Mouse (Mus musculus) ES-CJ7 (cell line): Measurements from ENCODE around the gene Hrh1.

Experiments used
- DNase-seq: peaks from one replicate; pipeline ENCODE4 v3.0.0; 2011; ENCODE audit warnings: low read depth, low spot score

Gene Hrh1

DNA sequence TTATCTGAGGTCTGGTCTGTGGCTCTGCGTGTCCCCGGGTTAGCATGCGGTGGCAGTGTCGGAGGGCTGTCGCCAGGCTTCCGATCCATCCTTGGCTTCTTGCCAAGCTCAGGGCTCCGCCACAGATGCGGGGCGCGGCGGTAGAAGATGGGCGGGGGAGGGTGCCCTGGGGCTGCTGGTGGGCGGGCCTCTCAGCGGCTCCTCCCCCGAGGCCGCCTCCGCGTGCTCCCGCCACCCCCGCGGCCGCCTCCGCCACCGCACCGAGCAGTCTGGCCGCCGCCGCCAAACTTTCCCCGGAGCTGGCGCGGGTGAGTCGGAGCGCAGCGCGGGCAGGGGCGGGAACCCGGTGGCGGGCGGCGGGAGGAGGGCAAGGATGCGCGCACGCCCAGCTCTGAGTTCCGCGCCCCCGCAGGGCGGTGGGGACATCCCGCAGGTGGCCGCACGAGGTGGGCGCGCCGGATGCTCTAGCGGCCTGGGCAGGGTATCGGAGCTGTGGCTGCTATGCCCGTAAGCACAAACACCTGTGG lies at the start of gene Hrh1:
TSS of gene Hrh1 (plus strand) at position 246 of the 527 bp plus-strand sequence.
- peak; percentile 70 for DNase-seq

DNA sequence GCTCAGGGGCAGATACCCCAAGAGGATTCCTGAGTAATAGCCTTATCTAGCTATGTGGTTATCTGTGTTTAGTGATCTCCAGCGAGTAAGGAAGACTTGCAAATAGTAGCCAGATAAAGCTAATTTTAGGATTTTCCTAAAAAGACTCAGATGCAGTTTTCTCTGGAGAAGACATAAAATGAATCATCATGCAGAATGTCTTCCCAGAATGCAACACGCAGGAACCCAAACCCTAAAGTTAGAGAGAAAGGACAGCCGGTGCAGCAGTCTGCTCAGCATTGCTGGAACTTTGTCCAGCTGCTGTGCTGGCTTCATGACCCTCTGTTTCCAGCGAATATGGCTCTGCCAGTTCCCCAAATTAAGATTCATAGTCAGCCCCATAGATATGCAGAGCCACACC lies 43.1 kb upstream of the Hrh1 start:
- DNase-seq = no peak

DNA sequence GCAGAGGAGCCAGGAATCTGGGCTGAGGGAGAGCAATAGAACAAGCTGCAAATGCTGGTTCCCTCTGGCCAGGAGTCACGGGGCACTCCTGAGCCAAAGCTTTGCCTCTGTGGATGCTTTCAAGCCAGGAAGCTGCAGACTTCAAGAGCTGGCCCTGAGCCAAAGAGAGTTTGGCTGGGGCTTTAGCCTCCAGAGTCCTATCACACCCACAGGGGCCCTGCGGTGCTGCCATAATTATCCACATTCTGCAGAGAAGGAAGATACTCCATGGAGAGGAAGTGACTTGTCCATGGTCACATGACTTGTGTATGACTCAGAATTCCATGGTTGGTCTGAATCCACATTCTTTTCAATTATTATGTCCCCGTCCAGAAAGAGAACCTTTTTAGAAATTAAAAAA lies 39.6 kb upstream of the Hrh1 start:
- no peak for DNase-seq

DNA sequence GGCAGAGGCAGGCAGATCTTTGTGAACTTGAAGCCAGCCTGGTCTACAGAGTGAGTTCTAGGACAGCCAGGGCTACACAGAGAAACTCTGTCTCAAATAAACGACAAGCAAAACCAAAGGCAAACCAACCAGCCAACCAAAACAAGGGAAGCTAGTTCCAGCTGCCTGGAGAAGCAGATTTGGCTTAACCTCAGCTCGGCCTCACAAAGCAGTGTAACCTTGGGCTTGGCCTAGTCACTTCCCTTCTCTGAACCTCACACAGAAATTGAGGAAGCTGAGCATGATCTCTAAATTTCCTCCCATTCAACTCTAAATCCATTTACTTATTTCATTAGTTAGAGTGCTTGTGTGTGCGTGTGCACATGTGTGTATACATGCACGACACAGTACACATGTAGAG lies 35.4 kb upstream of the Hrh1 start:
- no peak for DNase-seq

DNA sequence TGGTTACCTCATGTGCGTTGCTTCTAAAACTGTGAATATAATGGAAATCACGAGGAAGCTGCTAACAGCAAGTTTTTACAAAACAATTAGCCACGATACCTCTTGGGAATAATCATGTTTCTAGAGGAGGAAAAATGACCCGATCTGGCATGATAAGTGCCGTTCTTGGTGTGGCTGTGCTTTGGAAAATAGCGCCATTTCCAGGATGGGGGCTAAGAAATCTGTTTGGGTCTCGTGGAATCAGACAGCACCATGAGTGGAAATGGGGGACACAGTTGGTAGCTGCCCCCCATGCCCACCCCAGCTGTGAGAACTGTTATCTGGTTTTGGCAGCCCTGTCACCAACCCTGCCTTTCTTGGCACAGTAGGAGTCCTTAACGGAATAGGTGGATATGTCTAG lies 34.0 kb upstream of the Hrh1 start:
- DNase-seq = no peak

DNA sequence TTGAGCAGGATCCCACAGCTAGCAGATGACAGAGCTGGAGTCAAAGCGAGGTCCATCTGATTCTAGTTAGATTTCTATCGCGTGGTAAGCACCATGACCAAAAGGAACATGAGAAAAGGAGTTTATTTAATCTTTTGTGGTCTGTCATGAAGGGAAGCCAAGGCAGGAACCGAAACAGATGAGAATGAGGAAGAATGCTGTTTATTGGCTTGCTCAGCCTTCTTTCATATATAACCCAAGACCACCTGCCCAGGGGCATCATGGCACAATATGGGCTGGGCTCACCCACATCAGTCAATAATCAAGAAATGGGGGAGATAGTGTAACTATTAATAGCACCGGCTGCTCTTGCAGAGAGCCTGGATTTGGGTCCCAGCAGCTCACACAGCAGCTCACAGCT lies 33.0 kb upstream of the Hrh1 start:
- DNase-seq = no peak

DNA sequence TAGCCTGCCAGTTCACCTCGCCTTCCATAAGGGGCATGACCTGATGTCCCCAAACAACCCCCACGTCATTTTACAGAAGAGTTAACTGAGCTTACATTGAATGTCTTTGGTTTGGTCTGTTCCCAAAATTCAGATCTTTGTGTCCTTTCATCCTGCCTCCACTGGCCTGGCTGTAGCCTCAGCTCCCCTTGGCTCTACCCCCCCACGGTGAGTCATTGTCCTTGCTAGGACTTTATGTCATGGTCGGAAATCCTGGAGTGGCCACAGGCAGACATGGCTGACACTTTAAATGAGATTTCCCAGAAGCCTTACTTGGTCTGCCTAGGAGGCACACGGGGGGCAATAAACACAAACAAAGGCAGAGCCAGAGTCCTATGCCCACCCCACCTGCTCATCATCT lies 31.5 kb upstream of the Hrh1 start:
- no peak for DNase-seq

DNA sequence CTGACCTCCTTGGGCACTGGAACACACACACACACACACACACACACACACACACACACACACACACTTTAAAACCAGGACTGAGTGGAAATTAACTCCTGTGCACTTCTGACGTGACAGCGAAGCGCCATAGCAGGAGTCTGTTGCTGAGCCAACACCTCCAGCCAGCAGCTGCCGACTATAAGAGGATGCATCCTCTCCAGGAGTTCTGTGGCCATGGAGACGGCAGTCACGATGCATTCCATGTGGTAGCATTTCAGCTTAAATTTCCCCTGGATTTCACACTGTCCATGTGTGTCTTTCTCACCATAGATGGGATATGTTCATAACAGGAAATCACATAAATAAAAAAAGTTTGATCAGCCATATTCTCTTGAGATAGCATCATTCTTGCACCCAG lies 30.1 kb upstream of the Hrh1 start:
- no peak for DNase-seq

DNA sequence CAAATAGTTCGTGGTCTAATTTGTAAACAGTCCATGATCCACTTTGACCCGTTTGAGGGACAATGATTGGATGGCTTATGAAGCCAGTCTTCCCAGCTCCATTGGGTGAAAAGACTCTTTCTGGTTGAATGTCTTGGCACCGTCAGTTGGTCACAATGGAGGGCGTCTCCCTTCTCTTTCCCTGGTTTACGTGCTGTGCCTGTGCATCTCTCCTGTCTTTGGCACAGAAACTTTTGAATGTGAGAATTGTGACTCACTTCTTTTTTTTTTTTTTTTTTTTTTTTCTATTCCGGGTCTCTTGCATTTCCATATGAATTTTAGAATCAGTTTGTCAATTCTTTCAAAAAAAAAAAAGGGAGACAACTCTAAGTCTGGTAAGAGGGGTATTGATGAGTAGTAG lies 29.5 kb upstream of the Hrh1 start:
- DNase-seq = no peak

DNA sequence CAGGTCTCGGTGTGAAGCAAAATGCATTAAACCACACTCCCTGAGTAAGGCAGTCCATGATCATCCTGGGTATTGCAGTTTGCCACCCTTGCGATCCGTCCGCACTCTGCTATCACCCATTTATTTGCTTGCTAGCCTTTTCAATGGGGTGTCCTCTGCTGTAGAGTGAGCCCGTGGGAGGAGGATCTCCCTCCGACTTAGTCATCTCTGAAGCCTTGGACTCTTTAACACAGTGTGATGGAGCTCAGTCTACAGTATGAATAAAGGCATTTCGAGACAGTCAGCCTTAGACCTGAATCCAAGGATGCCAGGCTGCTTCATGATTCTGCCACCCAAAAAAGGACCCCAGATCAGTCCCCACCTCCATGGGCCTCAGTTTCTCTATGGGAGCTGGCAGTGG lies 25.0 kb upstream of the Hrh1 start:
- no peak for DNase-seq

DNA sequence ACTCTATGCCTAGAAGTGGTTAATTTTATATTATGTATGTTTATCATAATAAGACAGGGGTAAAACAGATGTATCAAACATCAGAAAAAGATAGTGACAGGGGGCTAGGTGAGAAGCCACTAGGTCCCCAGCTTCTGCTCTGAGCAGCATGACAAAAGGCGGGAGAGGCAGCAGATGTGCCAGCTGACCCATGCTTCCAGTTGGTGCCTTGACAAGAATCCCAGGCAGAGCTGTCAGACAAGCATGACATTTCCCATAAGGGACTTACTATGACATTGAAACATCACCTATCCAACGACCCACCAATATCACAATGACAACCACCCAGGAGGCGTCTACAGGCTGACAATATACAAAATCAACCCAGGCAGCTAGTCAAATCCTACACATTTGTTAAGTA lies 16.9 kb upstream of the Hrh1 start:
- no peak for DNase-seq

DNA sequence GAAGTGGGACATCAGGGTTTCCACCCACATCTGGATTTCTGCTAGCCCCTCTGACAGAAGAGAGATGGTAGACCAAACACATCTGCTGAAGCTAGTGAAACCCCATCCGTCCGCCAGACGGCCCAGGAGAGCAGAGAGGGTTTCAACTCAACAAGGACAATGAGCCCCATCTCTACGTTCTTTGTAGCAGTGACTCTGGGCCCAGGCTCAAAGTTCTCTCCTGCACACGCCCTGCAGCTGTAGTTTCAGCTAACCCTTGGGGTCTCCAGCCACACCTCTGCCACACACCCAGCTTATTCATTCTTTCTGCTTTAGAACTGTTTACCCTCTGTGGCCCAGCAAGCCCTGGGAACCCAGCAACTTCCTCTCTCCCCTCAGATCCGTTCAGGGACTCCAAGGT lies 10.4 kb upstream of the Hrh1 start:
- DNase-seq = no peak

DNA sequence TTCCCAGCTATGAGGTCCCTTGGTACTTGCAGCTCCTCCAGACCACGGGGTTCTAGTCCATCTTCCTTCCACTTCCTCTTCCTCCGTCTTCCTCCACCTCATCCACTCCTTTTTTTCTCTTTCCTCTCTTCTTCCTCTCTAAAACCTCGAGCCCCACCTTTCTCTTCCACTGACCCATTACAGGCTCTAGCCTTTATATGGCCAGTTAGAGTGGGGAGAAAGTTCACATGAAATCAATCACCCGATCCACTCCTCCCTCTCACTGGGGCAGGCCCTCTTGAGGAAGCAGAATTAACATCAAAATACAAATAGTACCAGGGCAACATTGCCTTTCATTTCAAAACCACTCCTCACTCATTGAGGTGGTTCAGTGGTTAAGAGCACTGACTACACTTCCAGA lies 9.9 kb upstream of the Hrh1 start:
- DNase-seq = no peak

DNA sequence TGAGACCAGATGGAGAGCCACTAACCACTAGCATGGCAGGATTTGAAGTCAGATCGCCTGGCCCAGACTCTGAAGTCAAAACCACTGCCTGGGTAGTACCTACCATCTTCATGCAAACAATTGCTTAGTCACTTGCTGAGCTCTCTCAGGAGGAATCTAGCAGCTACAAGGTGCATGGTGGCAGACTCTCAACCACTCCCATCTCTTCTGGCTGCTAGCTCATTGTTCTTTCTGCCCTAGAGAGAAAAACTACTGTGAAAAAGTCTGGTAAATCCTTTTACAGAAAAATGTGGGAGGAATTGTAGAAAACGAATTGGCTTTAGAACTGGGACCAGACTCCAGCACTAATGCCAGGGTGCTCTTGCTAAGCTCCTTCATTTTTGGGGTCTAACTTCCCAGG lies 7.6 kb upstream of the Hrh1 start:
- no peak for DNase-seq

DNA sequence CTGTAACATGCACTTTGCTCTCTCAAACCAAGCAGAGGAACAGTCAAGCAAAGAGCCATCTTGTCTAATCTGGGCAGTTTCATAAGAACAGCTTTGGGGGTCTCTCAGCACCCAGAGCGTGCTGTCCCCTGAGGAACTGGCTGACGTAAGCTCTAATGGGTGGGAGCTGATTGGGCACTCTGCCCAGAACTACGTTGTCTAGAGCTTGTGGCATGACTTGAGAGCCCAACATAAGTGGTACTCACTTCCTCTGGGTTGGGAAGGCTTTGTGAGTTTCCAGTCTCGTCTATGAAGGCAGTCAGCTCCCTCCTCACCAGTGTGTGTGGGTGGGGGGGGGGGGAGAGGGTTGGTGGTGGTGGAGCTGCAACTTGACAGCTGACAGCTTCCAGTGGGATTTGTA lies 2.8 kb upstream of the Hrh1 start:
- no peak for DNase-seq

DNA sequence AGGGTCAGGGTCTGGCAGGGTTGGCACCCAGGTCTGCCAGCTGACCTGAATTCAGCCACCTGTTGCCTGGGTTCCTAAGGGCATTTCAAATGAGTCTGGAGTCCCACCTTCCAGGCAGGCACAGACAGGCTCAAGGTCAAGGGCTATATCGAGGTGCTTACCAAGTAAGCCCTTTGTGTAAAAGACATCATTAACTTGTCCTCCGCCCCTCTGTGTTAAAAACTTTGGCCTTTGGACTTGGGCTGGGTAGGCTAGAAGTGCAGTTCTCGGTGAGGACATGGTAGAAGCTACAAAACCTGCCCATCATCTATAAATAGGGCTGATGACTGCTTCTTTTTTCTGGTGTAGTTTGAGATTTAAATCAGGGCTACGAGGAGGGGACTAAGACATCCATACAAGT lies 1.1 kb upstream of the Hrh1 start:
- peak; percentile 22 for DNase-seq

DNA sequence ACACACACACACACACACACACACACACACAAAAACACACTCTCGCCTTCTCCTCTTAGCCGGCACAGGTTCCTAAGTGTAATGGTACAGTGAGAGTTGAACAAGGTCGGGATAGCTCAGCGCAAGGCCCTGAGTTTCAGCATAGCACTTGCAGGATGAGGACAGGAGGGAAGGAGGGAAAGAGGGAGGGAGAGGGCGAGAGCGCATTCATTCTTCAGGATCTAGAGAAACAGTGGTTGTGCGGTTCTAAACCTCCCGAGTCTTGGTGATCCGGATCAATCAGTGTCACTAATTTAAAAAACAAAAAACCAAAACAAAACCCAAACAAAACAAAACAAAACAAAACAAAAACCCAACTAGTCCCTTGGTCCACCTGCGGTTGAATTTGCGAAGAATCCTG lies 456 bp upstream of the Hrh1 start:
- peak; percentile 28 for DNase-seq

DNA sequence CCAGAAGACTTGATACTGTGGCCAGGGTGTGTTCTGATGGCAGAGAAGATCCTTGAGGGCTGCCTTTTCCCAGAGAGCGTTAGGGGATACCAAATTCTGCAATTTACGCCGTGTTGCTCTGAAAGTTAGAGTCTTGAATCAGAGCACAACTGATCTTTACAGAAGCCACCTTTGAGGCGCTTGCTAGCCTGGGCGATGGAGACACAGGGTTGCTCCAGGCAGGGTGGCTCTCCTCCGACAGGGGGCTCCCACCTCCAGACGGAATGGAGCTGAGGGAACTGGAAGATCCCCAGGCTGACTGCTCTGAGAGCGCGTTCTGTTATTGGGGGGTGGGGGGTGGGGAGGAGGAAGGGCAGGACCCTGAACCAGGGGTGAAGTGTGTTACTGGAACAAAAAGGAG lies 890 bp downstream of the Hrh1 start:
- DNase-seq = peak; percentile 62

DNA sequence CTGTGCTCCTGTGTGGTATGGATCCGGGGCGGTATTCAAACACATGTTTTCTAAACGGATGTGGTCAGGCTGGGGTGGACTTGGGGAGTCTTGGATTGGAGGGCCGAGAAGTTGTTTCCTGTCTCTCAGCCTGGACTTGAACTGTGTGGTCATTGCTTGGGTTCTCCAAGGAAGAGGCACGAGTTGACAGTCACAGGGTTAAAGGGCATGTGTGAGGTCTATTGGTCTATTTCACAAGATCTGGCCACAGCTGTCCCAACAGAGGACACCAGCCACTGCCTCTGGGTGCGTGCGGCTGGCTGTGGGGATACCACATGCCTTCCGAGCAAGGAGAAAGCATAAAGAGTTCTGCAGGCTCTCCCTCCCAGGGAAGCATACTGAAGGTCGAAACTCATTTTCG lies 2.7 kb downstream of the Hrh1 start:
- no peak for DNase-seq

DNA sequence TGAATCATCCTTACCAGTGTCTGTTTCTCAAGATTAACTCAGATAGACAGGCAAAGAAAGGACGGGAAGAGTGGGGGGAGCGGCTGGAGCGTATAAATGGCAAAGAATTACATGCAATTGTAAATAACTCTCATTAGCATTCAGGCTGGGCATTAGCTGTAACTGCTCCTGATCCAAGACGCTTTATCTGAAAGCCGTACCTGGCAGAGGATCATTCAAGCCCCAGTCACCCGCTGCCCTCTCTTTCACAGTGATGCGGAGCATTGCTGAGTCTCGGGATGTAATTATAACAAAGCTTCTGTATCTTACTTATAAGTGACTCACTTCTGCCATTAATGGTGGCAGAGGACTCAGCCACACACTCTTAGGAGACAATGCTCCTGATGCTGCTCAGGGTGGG lies 3.1 kb downstream of the Hrh1 start:
- DNase-seq = no peak

DNA sequence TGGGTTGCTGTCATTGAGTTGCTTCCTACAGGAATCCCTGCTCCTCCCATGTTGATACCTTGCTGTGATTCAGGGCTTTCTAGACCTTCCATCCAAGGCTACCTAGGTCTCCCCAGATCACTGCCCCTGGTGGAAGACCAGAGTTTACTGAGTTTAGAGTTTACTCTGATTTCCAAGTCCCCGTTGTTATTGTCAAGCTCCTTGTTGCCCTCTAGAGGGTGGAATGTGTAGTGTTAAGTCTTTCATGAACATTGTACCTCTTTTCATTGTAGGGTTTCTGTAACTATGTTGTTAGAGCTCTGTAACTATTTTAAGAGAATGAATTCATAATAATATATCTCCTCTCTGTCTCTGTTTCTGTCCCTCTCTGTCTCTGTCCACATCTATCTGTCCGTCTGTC lies 4.4 kb downstream of the Hrh1 start:
- DNase-seq = peak; percentile 79

DNA sequence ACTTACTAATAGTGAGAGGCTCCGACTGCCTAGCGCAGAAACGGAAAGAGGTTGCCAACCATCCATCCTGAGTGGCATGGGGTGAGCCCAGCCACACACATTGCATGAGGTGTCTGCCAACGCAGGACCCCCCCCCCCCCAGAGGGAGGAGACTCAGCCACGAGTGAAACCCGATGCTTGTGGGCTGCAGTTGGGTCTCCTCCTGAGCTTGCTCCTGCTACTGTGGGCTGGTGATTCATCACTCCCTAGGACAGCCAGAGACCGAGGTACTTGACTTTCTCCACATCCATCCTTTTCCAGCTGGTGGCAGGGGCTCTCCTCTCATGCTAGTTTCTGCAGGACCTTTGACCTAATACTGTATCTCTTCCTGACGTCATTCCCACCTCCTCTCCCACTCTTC lies 5.9 kb downstream of the Hrh1 start:
- no peak for DNase-seq

DNA sequence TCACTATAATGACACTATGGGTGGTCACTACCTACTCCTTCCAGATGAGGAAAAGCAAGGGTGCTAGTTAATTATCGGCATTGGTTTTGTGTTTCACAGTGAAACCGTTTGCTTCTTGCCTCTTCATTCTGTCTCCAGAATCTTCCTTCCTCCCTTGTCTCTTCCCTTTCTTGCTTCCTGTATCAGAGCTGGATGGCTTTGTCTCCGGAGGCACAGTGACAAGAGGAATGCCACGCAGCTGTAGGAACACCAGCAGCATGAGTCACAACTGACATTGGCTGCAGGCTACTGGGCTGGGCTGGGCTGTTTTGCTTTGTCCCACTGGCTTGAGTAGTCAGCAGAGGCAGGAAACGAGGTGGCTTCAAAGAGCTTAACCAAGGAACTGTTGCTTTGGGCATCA lies 6.4 kb downstream of the Hrh1 start:
- DNase-seq = no peak

DNA sequence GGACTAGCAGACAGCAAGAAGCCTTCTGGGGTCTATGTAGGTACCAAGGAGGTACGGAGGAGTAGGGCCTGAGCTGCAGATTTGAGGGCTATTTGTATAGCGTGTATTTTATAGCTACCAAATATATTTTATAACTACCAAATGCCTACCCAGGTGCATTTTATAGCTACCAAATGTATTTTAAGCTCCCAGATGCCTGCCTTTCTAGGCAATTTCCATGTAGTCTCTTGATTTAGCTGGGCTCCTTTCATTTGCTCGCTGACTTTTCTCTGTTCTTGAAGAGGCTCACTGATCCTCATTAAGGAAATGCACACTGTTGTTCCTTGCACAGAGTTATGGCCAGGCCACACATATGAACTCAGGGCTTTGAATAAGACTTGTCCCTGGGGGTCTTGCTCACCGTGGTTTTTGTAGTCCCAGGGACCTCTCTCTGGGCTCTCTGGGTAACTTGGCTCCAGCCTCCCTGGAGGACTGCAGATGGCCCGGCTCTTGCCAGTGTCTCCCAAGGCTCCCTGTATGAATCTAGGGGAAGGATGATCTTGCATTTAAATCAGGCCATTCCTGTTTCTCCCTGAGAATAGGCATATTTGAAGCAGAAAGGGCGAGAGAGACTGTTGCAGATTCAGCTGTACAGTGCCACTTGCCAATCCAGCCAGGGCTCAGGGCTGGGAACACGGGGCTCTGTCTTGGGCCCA lies 7.2 kb downstream of the Hrh1 start:
- DNase-seq = no peak
